Mouse (Mus musculus) stomach, postnatal 0 days (tissue): ENCODE data around the gene Bcl11a. TPM values are rescaled to one million over a fixed set of nuclear protein-coding genes. Genes with fewer than 3 reads are reported as not detected.
A peak's percentile ranks its signal among the peaks of the same experiment; 100 is the strongest.

ENCODE experiments used
- ATAC-seq: fragments of 200-750 bp; cut with Nextera tagmentation; 2 replicates; pipeline ENCODE4 v1.8.0; 2017; ENCODE audit not compliant: low FRiP score, low TSS enrichment
- DNase-seq: peaks from one replicate; pipeline ENCODE4 v3.0.0-alpha.2; 2016; ENCODE audit warnings: low spot score
- H3K27ac ChIP-seq: fragments of 300-500 bp; sonication (generic); replicated peaks from 2 replicates; pipeline ENCODE4 v1.5.1; 2014; ENCODE audit warnings: mild to moderate bottlenecking, control low read depth
- H3K27me3 ChIP-seq: fragments of 300-500 bp; sonication (generic); 2 replicates; pipeline ENCODE4 v1.6.1; 2014; ENCODE audit warnings: low read length; ENCODE audit not compliant: control insufficient read depth, insufficient read depth
- H3K36me3 ChIP-seq: fragments of 300-500 bp; sonication (generic); 2 replicates; pipeline ENCODE4 v1.6.1; 2014; ENCODE audit warnings: low read length, mixed read lengths; ENCODE audit not compliant: control insufficient read depth, insufficient read depth
- H3K4me1 ChIP-seq: fragments of 300-500 bp; sonication (generic); replicated peaks from 2 replicates; pipeline ENCODE4 v1.6.1; 2014; ENCODE audit warnings: antibody characterized with exemption; ENCODE audit not compliant: control insufficient read depth, insufficient read depth
- H3K4me2 ChIP-seq: fragments of 300-500 bp; sonication (generic); replicated peaks from 2 replicates; pipeline ENCODE4 v1.6.1; 2014; ENCODE audit warnings: low read depth, mild to moderate bottlenecking, control low read depth, moderate library complexity
- H3K4me3 ChIP-seq: fragments of 300-500 bp; sonication (generic); 2 replicates; pipeline ENCODE4 v1.5.1; 2014; ENCODE audit warnings: low read depth, low read length, control low read depth
- H3K9ac ChIP-seq: fragments of 300-500 bp; sonication (generic); 2 replicates; pipeline ENCODE4 v1.6.1; 2014; ENCODE audit warnings: mild to moderate bottlenecking, low read length, control low read depth, mixed read lengths
- H3K9me3 ChIP-seq: fragments of 300-500 bp; sonication (generic); 2 replicates; pipeline ENCODE4 v1.6.1; 2016; ENCODE audit warnings: low read length; ENCODE audit not compliant: control insufficient read depth
- CTCF ChIP-seq: IDR thresholded peaks from 2 replicates; pipeline ENCODE4 v1.5.1; 2016; ENCODE audit warnings: antibody characterized with exemption, low read depth, mild to moderate bottlenecking, moderate library complexity
- EP300 ChIP-seq: optimal IDR thresholded peaks from 2 replicates; pipeline ENCODE3; 2016; ENCODE audit warnings: antibody characterized with exemption
- WGBS: fragments of 180-500 bp; shearing (Covaris S2); extraction: QIAGEN DNeasy Blood & Tissue Kit; methylation state at CpG from one replicate; pipeline ENCODE4 v1.1.7; 2014; 5-methylcytosine and 5-hydroxymethylcytosine counted together
- polyA plus RNA-seq: library from polyadenylated mRNA; unstranded; fragments of >200 nt; fragmentation: Nextera tagmentation; extraction: Ambion mirVana; gene quantifications from 2 replicates; pipeline ENCODE4 v1.2.1, GENCODE M21; 2015

The Bcl11a gene
- polyA plus RNA-seq, 1 experiment from 2014 or later, result 10.5 TPM

GRCm38 (mm10) chr11:24099886-24100293 lies 22.0 kb downstream of the Bcl11a start:
- H3K27ac ChIP-seq, result peak overlapping the region; percentile 45; the same call in 1 of the 2 replicates
- no peak overlapping the region for H3K4me3 ChIP-seq
- no peaks in the 10 kb centered on the region for H3K27me3 ChIP-seq
- DNase-seq, result peak; percentile 77
- H3K36me3 ChIP-seq, result no peaks in the 10 kb centered on the region
- 8% methylated on average over 7 of the region's 7 CpGs for WGBS
- H3K4me2 ChIP-seq, result peak overlapping the region; percentile 17; the same call in 1 of the 2 replicates
- no peak for TF ChIP-seq EP300
- TF ChIP-seq CTCF, result no peak
- H3K9me3 ChIP-seq, result no peaks in the 10 kb centered on the region
- no peak overlapping the region for H3K9ac ChIP-seq
- H3K4me1 ChIP-seq, result peaks cover 10% of the 10 kb centered on the region
- ATAC-seq, result peak; percentile 62

- Histone ChIP-seq H3K4me2 (0 out of 2 replicates have a peak overlapping the region, but pooled peaks have one; percentile 14), H3K4me1 (peaks cover 6% of the 10 kb centered on the region; the same call in 1 of the 2 replicates), H3K9me3 (no peaks in the 10 kb centered on the region), H3K27ac (0 out of 2 replicates have a peak overlapping the region, but pooled peaks have one; percentile 56), H3K36me3 (no peaks in the 10 kb centered on the region), H3K4me3 (no peak overlapping the region), H3K27me3 (no peaks in the 10 kb centered on the region), H3K9ac (no peak overlapping the region)
- TF ChIP-seq CTCF (no peak), EP300 (no peak)
- 55% methylated on average over 4 of the region's 4 CpGs for WGBS
- DNase-seq (no peak), ATAC-seq (peak; percentile 56; the same call in 1 of the 2 replicates)
These were observed 22.7 kb downstream of the Bcl11a start for GRCm38 (mm10) chr11:24100449-24101070.

GRCm38 (mm10) chr11:24101625-24102024 lies 23.8 kb downstream of the Bcl11a start:
- Histone ChIP-seq H3K36me3 (no peaks in the 10 kb centered on the region), H3K9me3 (no peaks in the 10 kb centered on the region), H3K27me3 (no peaks in the 10 kb centered on the region), H3K4me2 (no peak overlapping the region), H3K4me3 (no peak overlapping the region), H3K9ac (no peak overlapping the region), H3K4me1 (peaks cover 6% of the 10 kb centered on the region; the same call in 1 of the 2 replicates), H3K27ac (no peak overlapping the region)
- no peak for TF ChIP-seq EP300
- DNase-seq (no peak), ATAC-seq (no peak)
- 80% methylated on average over 3 of the region's 3 CpGs for WGBS

- TF ChIP-seq EP300, result no peak
- TF ChIP-seq CTCF, result no peak
- ATAC-seq (no peak), DNase-seq (no peak)
- Histone ChIP-seq H3K27me3 (no peaks in the 10 kb centered on the region), H3K4me2 (no peak overlapping the region), H3K4me3 (no peak overlapping the region), H3K9ac (no peak overlapping the region), H3K36me3 (no peaks in the 10 kb centered on the region), H3K4me1 (peaks cover 3% of the 10 kb centered on the region; the same call in 1 of the 2 replicates), H3K9me3 (no peaks in the 10 kb centered on the region), H3K27ac (no peak overlapping the region)
- 59% methylated on average over 2 of the region's 2 CpGs for WGBS
These were observed 24.5 kb downstream of the Bcl11a start for GRCm38 (mm10) chr11:24102372-24102771.

- no peak for ATAC-seq
- Histone ChIP-seq H3K4me3 (no peak overlapping the region), H3K9me3 (no peaks in the 10 kb centered on the region), H3K27me3 (no peaks in the 10 kb centered on the region), H3K36me3 (no peaks in the 10 kb centered on the region), H3K27ac (no peak overlapping the region), H3K9ac (no peak overlapping the region), H3K4me2 (no peak overlapping the region), H3K4me1 (peaks cover 3% of the 10 kb centered on the region; the same call in 1 of the 2 replicates)
- no peak for TF ChIP-seq EP300
- TF ChIP-seq CTCF, result no peak
- WGBS, result 72% methylated on average over 6 of the region's 6 CpGs
- no peak for DNase-seq
These were observed 25.4 kb downstream of the Bcl11a start for GRCm38 (mm10) chr11:24103128-24103742.

GRCm38 (mm10) chr11:24107414-24107813 lies 29.6 kb downstream of the Bcl11a start:
- DNase-seq, result no peak
- no peak for ATAC-seq
- no peak overlapping the region for H3K9ac ChIP-seq
- no peak overlapping the region for H3K4me2 ChIP-seq
- H3K4me3 ChIP-seq, result no peak overlapping the region
- WGBS, result 80% methylated on average over 5 of the region's 5 CpGs
- H3K36me3 ChIP-seq, result no peaks in the 10 kb centered on the region
- no peak overlapping the region for H3K27ac ChIP-seq
- no peaks in the 10 kb centered on the region for H3K27me3 ChIP-seq
- H3K4me1 ChIP-seq, result 0 out of 2 replicates have a peak, but pooled peaks cover 3% of the 10 kb centered on the region
- TF ChIP-seq EP300, result no peak
- no peak for TF ChIP-seq CTCF
- no peaks in the 10 kb centered on the region for H3K9me3 ChIP-seq
